Comparison of ENCODE assay signal across 8 mouse cellular contexts in genomic region chr8:80879426-80880195, GRCm38 (mm10). TPM values are rescaled to one million over a fixed set of nuclear protein-coding genes. Genes with fewer than 3 reads are reported as not detected.
DNase-seq lines count a peak whose midpoint lies in the region; ATAC-seq and TF ChIP-seq lines count a peak whose summit lies in the region.

No protein-coding gene starts in this region.

- no peak for TF ChIP-seq CTCF in testis, adult 2 months (IDR thresholded peaks at IDR 0.05; ENCODE audit: control insufficient read depth, insufficient read depth, insufficient replicate concordance, low read depth, low read length)

- H3K36me3 ChIP-seq in intestine, embryonic 15.5 days: no peaks in the 10 kb centered on the region
- H3K36me3 ChIP-seq in midbrain, embryonic 15.5 days (replicated peaks): no peaks in the 10 kb centered on the region
- no peaks in the 10 kb centered on the region for H3K36me3 ChIP-seq in testis, adult 2 months (ENCODE audit: control insufficient read depth, insufficient read depth, low read length)

- H3K4me1 ChIP-seq in intestine, embryonic 15.5 days (replicated peaks): 0 out of 2 replicates have a peak, but pooled peaks cover 6% of the 10 kb centered on the region
- H3K4me1 ChIP-seq in midbrain, embryonic 15.5 days: peaks cover 28% of the 10 kb centered on the region
- peaks cover 13% of the 10 kb centered on the region for H3K4me1 ChIP-seq in testis, adult 2 months (ENCODE audit: control insufficient read depth, insufficient read depth, low read length)

- H3K27me3 ChIP-seq in intestine, embryonic 15.5 days (replicated peaks): no peaks in the 10 kb centered on the region
- H3K27me3 ChIP-seq in midbrain, embryonic 15.5 days (replicated peaks): no peaks in the 10 kb centered on the region
- no peaks in the 10 kb centered on the region for H3K27me3 ChIP-seq in testis, adult 2 months (ENCODE audit: control insufficient read depth, insufficient read depth, low read length)

- peak; percentile 80 for ATAC-seq in intestine, embryonic 15.5 days
- ATAC-seq in midbrain, embryonic 15.5 days (replicated peaks): peak; percentile 31

- intact Hi-C loops in gastrocnemius, postnatal 36 days (cut with DNase I): loop anchor here (1.0 to 5.0 kb wide), 4 partner anchors 67 to 113 kb away; no protein-coding TSS in a partner anchor

- WGBS in intestine, embryonic 15.5 days: under 1% methylated on average over 90 of the region's 90 CpGs
- WGBS in midbrain, embryonic 15.5 days: under 1% methylated on average over 90 of the region's 90 CpGs

- peak overlapping the region; percentile 76 for H3K4me2 ChIP-seq in intestine, embryonic 15.5 days (replicated peaks)
- H3K4me2 ChIP-seq in midbrain, embryonic 15.5 days: peak overlapping the region; percentile 82

- H3K27ac ChIP-seq in intestine, embryonic 15.5 days: peak overlapping the region; percentile 99
- H3K27ac ChIP-seq in midbrain, embryonic 15.5 days: peak overlapping the region; percentile 87
- H3K27ac ChIP-seq in testis, adult 2 months (ENCODE audit: control insufficient read depth, insufficient read depth, low read depth, low read length): peak overlapping the region; percentile 76

- no peaks in the 10 kb centered on the region for H3K9me3 ChIP-seq in intestine, embryonic 15.5 days
- H3K9me3 ChIP-seq in midbrain, embryonic 15.5 days: no peaks in the 10 kb centered on the region

- peak overlapping the region; percentile 87 for H3K9ac ChIP-seq in intestine, embryonic 15.5 days
- H3K9ac ChIP-seq in midbrain, embryonic 15.5 days: peak overlapping the region; percentile 63

- peak overlapping the region; percentile 67 for H3K4me3 ChIP-seq in intestine, embryonic 15.5 days (replicated peaks)
- peak overlapping the region; percentile 89 for H3K4me3 ChIP-seq in midbrain, embryonic 15.5 days
- H3K4me3 ChIP-seq in testis, adult 2 months (ENCODE audit: control insufficient read depth, low read depth, low read length): peak overlapping the region; percentile 90

- TF ChIP-seq POLR2A in testis, adult 2 months (IDR thresholded peaks at IDR 0.05; ENCODE audit: control insufficient read depth, low read depth, low read length): 0 out of 2 replicates have a peak, but pooled peaks have one; percentile 19

- peak; percentile 15 to 28 for DNase-seq in left cerebral cortex, adult 18-20 months (ENCODE audit: low spot score in 2 of 2)
- no peak for DNase-seq in left cerebral cortex, adult 9 months (ENCODE audit: low spot score in 2 of 2)
- peak; percentile 46 to 61 for DNase-seq in cerebellum, postnatal 4 days (ENCODE audit: low spot score in 2 of 2)
- peak; percentile 75 to 77 for DNase-seq in gastrocnemius, postnatal 36 days
- DNase-seq in liver: peak; percentile 54

RNA-seq across cellular contexts. Expression of gene Gab1, which starts 0.7 kb away (rescaled TPM):
- 10 to 100 TPM; 12.8 to 16.1 TPM for total RNA-seq in left cerebral cortex, adult 18-20 months (2021)
- total RNA-seq in gastrocnemius, postnatal 36 days (2021): 1 to 10 TPM; 8.2 to 9.9 TPM
- polyA plus RNA-seq in intestine, embryonic 15.5 days (2015; fragmentation: Nextera tagmentation; extraction: Ambion mirVana): 13.5 and 14.3 TPM in 2 replicates
- polyA plus RNA-seq in midbrain, embryonic 15.5 days (2015; fragmentation: Nextera tagmentation; extraction: Ambion mirVana): 8.6 and 9.3 TPM in 2 replicates
- polyA plus RNA-seq in testis, adult 2 months (2012; rRNA removed): 9.8 and 11.3 TPM in 2 replicates

Comparison
In these comparisons a context has a peak if more than half of its experiments do, and no peak if none do; other contexts are left out.
1. DNase-seq: peak in left cerebral cortex, adult 18-20 months (2 of 2), cerebellum, postnatal 4 days (2 of 2), gastrocnemius, postnatal 36 days (2 of 2) and liver (single experiment); none in left cerebral cortex, adult 9 months (0 of 2).
2. Peak in every context shown above with its lines, with median percentiles within 50 percentile points of each other: H3K27ac ChIP-seq and H3K4me3 ChIP-seq.